Mouse (Mus musculus) CH12.LX (cell line): ENCODE results near the gene Dglucy.

ENCODE experiments used
- CHD2 ChIP-seq: IDR thresholded peaks from 2 replicates; pipeline ENCODE4 v1.6.1; 2011; ENCODE audit warnings: low read length, improper control_type of control experiment
- CTCF ChIP-seq, 2 experiments: IDR thresholded peaks in 1 of 2; conservative IDR thresholded peaks in 1 of 2; 2 replicates each; pipeline ENCODE4 v1.5.1; 2011 to 2012; ENCODE audit warnings: low read depth in 2 of 2, low read length in 2 of 2, improper control_type of control experiment in 1 of 2, inconsistent platforms in 1 of 2, mild to moderate bottlenecking in 1 of 2, moderate library complexity in 1 of 2
- EP300 ChIP-seq: IDR thresholded peaks from 2 replicates; pipeline ENCODE4 v1.6.1; 2011; ENCODE audit warnings: low read length, improper control_type of control experiment
- ETS1 ChIP-seq: conservative IDR thresholded peaks from 2 replicates; pipeline ENCODE4 v1.6.1; 2012; ENCODE audit warnings: low read depth, mild to moderate bottlenecking, inconsistent platforms, low read length, improper control_type of control experiment, moderate library complexity
- KAT2A ChIP-seq: IDR thresholded peaks from 2 replicates; pipeline ENCODE4 v1.6.1; 2012; ENCODE audit warnings: low read length, improper control_type of control experiment, inconsistent platforms; ENCODE audit not compliant: insufficient replicate concordance
- POLR2A ChIP-seq: IDR thresholded peaks from 2 replicates; pipeline ENCODE4 v1.6.1; 2011; ENCODE audit warnings: low read depth, mild to moderate bottlenecking, improper control_type of control experiment, low read length
- TCF12 ChIP-seq: IDR thresholded peaks from 2 replicates; pipeline ENCODE4 v1.6.1; 2014; ENCODE audit warnings: low read depth, mild to moderate bottlenecking, inconsistent platforms, low read length, improper control_type of control experiment
- ZNF384 ChIP-seq: IDR thresholded peaks from 2 replicates; pipeline ENCODE4 v1.6.1; 2012; ENCODE audit warnings: low read depth, low read length, improper control_type of control experiment, inconsistent platforms

GRCm38 (mm10) chr12:100764329-100765018, 14.4 kb upstream of the Dglucy start:
- TF ChIP-seq EP300 (no peak), KAT2A (no peak), ETS1 (no peak), POLR2A (no peak), CTCF (conservative IDR thresholded peaks at IDR 0.05 in 1 of 2, IDR thresholded peaks at IDR 0.05 in 1 of 2; ENCODE audit: low read depth in 2 of 2, low read length in 2 of 2) (no peak), ZNF384 (no peak), CHD2 (no peak), TCF12 (no peak)
